Mouse (Mus musculus): ENCODE data around the gene Gtpbp3. TPM values are rescaled to one million over a fixed set of nuclear protein-coding genes. Genes with fewer than 3 reads are reported as not detected.

Gene Gtpbp3
- polyA plus RNA-seq (2014; fragmentation: Illumina TruSeq; extraction: RNeasy Lipid Tissue Mini Kit (QIAGEN cat#74804); ENCODE audit: low read depth, low replicate concordance) = 20.3 TPM

DNA sequence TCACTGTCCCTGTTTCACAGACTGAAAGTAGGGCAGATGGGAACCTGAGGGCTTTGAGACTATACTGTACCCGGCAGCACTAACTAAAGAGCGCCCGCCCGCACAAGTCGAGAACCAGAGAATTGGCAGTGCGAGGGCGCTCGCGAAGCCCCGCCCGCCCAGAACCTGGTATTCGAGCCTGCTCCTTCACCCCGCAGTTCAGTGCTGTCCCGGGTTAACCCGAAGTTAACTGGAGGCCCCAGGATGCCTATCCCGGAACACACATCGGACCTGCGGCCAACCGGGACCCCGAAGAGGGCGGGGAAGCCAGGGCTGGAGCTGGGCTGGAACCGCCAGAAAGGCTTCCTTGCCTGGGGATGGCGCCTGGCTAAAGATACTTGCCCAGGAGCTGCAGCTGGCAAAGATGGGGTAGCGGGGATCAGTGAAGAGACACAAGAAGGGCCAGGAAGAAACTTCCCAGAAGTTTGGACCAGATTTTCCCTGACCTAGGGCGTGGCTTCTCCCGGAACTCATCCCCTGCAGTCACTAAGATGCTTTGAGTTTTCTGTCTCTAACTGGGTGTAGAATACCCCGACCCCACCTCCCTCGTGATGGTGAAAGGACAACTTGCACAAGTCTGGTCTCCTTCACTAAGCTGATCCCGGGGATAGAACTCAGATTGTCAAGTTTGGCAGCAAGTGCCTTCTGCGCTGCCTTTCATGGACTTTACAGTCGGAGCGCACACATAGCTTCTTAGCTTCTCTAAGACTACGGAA, at the start of gene Gtpbp3:
Gene Gtpbp3, plus strand, starts transcription at position 413 of the 755 bp plus-strand sequence.

DNA sequence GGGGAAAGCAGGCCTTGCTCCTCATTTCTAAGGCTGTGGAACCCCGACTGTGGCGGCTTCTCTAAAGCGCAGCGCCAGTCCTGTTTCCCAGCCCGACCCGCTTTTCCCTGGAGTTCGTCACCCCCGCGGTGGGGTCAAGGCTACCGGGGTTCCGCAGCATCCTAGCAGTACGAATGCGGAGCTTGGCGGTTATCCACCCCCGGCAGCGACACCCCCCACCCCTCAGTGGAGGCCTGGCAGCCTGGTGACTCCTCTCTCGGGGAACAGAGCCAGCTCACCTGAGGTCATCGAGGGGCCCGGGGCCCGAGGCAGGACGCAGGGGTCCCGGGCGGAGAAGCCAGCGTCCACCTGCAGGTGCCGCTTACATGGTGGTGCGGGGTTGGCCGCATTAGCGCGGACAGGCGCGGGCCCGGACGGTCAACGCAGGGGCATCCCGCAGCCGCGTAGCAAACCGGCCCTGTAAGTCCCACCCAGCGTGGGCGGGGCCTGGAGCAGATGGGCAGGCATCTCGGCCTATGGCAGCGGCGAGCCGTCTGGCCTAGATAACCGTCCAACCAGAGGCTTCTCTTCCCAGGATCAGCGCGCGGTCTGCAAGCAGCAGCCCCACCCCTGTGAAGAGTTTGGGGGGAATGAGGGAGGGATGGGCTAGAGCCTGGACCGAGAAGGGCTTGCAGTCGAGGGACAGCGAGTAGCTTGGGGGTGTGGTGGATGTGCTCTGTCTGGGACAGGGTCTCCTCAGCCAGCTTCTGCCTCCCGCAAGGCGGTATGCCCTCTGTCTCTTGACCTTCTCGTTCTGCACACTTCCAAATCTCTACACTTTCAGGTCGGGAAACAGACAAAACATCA, 24.5 kb upstream of the Gtpbp3 start, which contains the start of gene Abhd8:
Gene Abhd8, minus strand, starts transcription at position 468 of the 846 bp plus-strand sequence.

DNA sequence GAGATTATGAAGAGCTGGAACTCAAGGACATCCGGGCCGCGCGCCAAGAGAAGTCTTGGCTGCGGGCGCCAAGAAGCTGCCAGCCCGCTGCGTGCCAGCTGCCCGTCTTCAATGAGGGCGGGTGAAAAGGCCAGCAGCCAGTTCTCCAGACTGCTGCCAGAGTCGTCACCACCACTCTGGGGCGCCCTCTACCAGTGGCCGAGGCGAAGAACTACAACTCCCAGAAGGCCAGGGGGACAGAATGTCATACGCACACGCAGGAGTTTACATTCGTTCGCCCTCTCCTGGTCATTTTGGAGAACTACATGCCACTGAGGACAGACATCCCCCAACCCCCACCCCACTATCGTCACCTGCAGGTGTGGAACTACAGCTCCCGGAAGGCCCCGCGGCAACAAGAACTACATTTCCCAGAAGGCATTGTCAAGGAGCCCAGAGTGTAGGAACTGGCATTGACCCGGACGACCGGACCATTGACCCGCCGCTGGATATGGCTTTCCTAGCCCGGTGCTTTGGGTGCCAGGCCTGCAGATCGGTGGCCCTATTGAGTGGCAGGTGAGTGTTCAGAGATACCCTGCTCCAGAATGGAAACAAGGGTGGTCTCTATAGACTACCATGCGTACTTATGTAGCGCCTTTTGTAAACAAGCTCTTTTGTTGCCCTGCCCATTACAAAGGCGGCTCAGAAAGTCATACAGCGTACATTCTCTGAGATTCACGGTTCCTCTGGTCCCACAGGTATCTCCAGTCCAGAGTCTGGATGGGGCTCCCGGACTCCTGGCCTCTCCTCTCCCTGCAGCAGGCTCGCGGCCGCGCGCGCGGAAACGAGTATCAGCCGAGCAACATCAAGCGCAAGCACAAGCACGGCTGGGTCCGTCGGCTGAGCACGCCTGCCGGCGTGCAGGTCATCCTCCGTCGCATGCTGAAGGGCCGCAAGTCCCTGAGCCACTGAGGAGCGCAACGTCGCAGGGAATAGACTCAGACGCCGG, 23.1 kb upstream of the Gtpbp3 start, which contains the start of gene Mrpl34:
Gene Mrpl34, plus strand, starts transcription at position 447 of the 988 bp plus-strand sequence.

DNA sequence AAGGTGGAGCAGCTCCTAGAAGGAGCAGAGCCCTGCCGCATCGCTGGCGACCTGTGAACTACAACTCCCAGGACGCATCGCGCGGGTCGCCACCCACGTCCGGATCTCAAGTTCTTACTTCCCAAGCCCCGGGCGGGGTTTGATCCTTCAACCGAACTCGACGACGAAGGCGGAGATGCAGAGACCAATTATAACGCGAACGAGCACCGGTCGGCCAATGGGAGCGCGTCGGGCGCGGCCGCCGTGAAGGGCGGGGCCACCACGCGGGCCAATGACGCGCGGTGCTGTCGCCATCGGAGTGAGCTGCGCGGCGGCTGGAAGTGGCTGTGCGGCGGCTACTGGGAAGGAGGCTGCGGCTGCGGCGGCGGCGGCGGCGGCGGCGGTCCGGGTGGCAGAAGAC, 19.0 kb upstream of the Gtpbp3 start, which contains the start of gene Dda1:
Gene Dda1, plus strand, starts transcription at position 284 of the 400 bp plus-strand sequence.

DNA sequence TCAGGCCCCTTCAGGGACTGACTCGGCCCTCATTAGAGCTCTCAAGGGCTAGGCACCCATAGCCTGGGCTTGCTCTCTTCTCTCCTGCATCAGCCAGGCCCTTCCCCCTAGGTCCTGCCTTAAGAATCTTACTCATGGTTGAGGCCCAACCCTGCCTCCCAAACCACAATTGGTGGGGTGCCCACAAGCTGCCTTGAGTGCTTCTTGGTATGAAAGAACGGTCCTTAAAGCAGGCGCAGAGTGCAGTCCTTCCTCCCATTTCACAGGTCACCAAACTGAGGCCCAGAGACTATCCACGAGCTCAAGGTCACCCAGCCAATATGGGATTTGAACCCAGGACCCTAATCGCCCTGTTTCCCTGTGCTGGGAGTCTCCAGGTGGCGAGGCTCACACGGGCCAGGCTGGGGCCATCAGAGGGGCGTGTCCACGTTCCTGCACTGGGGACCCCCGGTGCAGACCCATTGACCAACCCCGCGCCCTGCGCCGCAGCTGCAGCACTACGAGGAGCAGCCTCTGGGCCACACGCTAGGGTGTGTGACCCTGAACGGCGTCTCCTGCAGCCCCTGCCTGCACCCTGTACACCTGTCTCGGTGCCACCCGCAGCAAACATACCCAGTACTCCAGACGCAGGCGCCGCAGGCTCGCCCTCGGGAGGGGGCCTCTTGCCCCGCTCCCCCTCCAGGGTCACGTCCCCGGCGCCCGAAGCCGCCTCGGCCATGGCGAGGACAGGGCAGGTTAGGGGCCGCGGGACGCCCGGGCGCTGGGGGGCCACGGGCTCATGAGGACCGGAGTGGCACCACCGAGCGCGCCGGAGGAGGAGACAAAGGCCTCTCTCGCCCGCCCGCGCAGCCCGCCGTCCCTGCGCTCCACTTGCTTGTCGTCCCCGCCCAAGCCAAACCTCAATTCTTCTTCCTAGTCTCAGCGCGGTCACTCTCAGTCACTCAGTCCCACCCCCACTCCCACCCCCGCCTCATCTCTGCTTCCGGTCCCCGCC, 2.5 kb upstream of the Gtpbp3 start, which contains the start of gene Ano8:
Gene Ano8, minus strand, starts transcription at position 822 of the 994 bp plus-strand sequence.

DNA sequence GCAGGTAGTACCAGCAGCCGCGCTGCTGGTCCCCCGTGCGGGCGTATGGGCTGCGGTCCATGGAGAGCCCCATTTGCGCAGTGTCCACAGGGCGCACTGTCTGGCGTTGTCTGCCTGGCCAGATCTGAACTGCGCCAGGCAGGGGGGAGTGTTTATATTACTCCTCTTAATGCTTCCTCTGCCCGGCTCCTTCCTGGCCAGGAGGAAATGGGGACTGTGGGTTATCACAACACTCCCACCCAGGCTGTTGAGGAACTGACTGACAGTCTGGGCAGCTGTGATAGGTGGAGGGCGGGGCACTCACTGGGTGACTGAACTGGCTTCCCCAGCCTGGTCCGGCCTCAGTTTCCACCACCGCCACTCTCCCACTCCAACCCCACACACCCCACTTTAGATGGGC, 23.7 kb downstream of the Gtpbp3 start, which contains the start of gene Plvap:
Gene Plvap, minus strand, starts transcription at position 109 of the 400 bp plus-strand sequence.

DNA sequence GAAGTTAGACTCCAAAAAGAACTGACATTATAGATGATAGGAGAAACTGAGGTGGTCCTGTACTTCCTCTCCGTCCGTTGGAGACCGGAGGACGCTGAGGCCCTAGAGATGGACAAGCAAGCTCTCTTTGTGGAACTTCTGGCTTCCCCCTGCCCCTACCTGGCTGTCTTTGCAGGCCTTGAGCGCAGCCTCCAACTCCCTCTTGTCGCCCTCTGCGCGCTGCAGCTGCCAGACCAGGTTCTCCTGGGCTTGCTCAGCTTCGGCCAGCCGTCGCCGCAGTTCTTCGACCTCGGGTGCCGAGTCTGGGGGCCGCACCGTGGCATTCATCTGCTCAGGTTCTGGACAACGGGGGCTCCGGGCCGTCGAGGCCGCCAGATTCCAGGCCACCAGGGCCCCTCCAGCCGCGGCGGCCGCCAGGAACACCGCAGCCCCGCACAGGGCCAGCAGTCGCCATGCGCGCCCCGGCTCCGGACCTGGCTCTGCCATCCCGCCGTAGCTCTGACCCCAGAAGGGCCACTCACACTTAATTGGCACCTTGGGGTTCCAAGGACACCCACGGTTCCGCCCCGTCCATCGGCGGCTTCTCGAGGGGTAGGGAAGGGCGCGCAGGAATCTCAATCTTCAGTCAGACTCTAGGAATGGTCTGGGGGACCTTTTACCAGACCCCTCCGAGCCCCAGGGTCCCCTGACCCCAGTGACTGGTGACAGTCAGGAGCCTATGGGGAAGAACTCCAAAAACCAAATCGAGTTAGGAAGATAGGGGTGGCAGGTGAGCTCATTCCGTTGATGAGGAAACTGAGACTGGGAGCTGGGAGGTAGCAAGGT, 37.5 kb downstream of the Gtpbp3 start, which contains the start of gene Ccdc194:
Gene Ccdc194, minus strand, starts transcription at position 486 of the 825 bp plus-strand sequence.

DNA sequence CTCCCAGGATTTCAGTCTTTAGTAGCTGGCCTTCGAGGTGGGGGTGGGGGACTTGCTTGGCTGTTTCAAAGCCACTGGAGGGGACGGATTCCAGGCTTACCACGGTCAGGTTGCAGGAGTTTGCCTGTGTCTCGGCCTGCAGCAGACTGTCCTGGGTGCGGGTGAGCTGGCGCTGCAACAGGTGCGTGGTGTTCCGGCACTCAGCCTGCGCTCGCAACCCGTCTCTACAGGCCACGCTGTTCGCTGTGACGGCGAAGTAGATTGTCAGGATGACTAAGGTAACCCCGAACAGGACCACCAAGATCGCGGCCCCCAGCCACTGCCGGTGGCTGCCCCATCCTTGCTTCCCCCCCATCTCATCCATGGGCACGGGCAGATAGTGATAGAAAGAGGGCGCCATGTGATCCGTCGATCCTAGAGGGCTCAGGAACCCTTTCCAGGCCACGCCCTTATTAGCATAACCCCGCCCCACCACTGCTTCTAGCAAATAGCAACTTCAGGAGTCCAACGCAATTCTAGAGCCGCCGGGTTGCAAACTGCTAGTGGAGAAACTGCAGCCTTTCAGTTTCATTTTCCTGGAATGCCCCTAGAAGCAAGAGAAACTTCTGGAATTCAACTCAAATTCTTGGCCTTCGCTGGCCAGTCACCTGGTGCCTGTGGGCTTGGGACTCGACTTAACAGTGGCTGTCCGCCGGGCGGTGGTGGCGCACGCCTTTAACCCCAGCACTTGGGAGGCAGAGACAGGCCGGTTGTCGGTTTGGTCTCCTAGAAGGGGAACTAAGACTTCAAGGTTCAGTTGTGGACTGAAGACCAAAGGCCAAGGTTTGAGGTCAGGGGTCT, 49.3 kb downstream of the Gtpbp3 start, which contains the start of gene Bst2:
Gene Bst2, minus strand, starts transcription at position 429 of the 840 bp plus-strand sequence.

DNA sequence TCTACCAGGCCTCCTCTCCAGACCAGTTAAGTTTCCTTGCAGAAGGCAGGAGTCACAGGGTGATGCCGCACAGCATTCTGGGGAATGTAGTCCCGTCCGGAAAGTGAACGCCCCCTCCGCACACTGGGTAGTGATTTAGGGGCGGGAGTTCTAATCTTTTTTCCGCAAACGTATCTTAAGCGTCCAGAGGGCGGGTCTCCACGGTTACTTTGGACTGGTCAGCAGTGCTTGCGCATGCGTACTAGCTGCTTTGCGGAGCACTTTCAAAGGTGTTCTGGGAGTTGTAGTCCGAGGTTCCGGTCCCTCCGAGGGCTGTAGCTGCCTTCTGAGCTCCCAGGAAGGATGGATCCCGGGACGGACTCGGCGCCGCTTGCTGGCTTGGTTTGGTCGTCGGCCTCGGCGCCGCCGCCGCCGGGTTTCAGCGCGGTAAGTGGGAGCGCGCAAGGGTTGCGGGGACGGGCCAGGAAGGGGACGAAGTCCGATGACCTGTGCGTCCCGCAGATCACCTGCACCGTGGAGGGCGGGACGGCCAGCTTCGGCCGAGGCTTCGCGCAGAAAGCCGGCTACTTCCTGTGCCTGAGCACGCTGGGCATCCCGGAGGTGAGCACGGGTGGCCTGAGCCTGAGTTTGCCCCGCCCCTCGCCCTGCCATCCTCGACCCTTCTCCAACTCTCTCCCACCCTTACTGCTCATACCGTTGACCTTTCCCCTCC, 54.9 kb downstream of the Gtpbp3 start, which contains the start of gene Mvb12a:
Gene Mvb12a, plus strand, starts transcription at position 291 of the 712 bp plus-strand sequence.

Other genes with a start within 250 kb of the Gtpbp3 start
- gene Myo9b, start 215.4 kb upstream of the Gtpbp3 start, polyA plus RNA-seq (2014; fragmentation: Illumina TruSeq; extraction: RNeasy Lipid Tissue Mini Kit (QIAGEN cat#74804); ENCODE audit: low read depth, low replicate concordance) = 24.4 TPM
- 27.6 TPM for gene Haus8, start 215.2 kb upstream of the Gtpbp3 start, polyA plus RNA-seq (2014; fragmentation: Illumina TruSeq; extraction: RNeasy Lipid Tissue Mini Kit (QIAGEN cat#74804); ENCODE audit: low read depth, low replicate concordance)
- 174 TPM for gene Use1, start 121.3 kb upstream of the Gtpbp3 start, polyA plus RNA-seq (2014; fragmentation: Illumina TruSeq; extraction: RNeasy Lipid Tissue Mini Kit (QIAGEN cat#74804); ENCODE audit: low read depth, low replicate concordance)
- gene Ocel1, start 116.8 kb upstream of the Gtpbp3 start, polyA plus RNA-seq (2014; fragmentation: Illumina TruSeq; extraction: RNeasy Lipid Tissue Mini Kit (QIAGEN cat#74804); ENCODE audit: low read depth, low replicate concordance) = 9.2 TPM
- 35.0 TPM for gene Nr2f6, start 106.1 kb upstream of the Gtpbp3 start, polyA plus RNA-seq (2014; fragmentation: Illumina TruSeq; extraction: RNeasy Lipid Tissue Mini Kit (QIAGEN cat#74804); ENCODE audit: low read depth, low replicate concordance)
- gene Ushbp1, start 92.3 kb upstream of the Gtpbp3 start, polyA plus RNA-seq (2014; fragmentation: Illumina TruSeq; extraction: RNeasy Lipid Tissue Mini Kit (QIAGEN cat#74804); ENCODE audit: low read depth, low replicate concordance) = 54.2 TPM
- gene Babam1, start 91.2 kb upstream of the Gtpbp3 start, polyA plus RNA-seq (2014; fragmentation: Illumina TruSeq; extraction: RNeasy Lipid Tissue Mini Kit (QIAGEN cat#74804); ENCODE audit: low read depth, low replicate concordance) = 74.7 TPM
- gene Ankle1, start 82.1 kb upstream of the Gtpbp3 start, polyA plus RNA-seq (2014; fragmentation: Illumina TruSeq; extraction: RNeasy Lipid Tissue Mini Kit (QIAGEN cat#74804); ENCODE audit: low read depth, low replicate concordance) = not detected
- gene Abhd8, start 24.4 kb upstream of the Gtpbp3 start, polyA plus RNA-seq (2014; fragmentation: Illumina TruSeq; extraction: RNeasy Lipid Tissue Mini Kit (QIAGEN cat#74804); ENCODE audit: low read depth, low replicate concordance) = 21.8 TPM
- gene Mrpl34, start 23.1 kb upstream of the Gtpbp3 start, polyA plus RNA-seq (2014; fragmentation: Illumina TruSeq; extraction: RNeasy Lipid Tissue Mini Kit (QIAGEN cat#74804); ENCODE audit: low read depth, low replicate concordance) = 132 TPM
- 38.0 TPM for gene Dda1, start 18.9 kb upstream of the Gtpbp3 start, polyA plus RNA-seq (2014; fragmentation: Illumina TruSeq; extraction: RNeasy Lipid Tissue Mini Kit (QIAGEN cat#74804); ENCODE audit: low read depth, low replicate concordance)
- 12.2 TPM for gene Ano8, start 2.1 kb upstream of the Gtpbp3 start, polyA plus RNA-seq (2014; fragmentation: Illumina TruSeq; extraction: RNeasy Lipid Tissue Mini Kit (QIAGEN cat#74804); ENCODE audit: low read depth, low replicate concordance)
- gene Plvap, start 23.6 kb downstream of the Gtpbp3 start, polyA plus RNA-seq (2014; fragmentation: Illumina TruSeq; extraction: RNeasy Lipid Tissue Mini Kit (QIAGEN cat#74804); ENCODE audit: low read depth, low replicate concordance) = 17.7 TPM
- gene Ccdc194, start 37.6 kb downstream of the Gtpbp3 start, polyA plus RNA-seq (2014; fragmentation: Illumina TruSeq; extraction: RNeasy Lipid Tissue Mini Kit (QIAGEN cat#74804); ENCODE audit: low read depth, low replicate concordance) = not detected
- gene Bst2, start 49.4 kb downstream of the Gtpbp3 start, polyA plus RNA-seq (2014; fragmentation: Illumina TruSeq; extraction: RNeasy Lipid Tissue Mini Kit (QIAGEN cat#74804); ENCODE audit: low read depth, low replicate concordance) = 48.9 TPM
- gene Mvb12a, start 54.8 kb downstream of the Gtpbp3 start, polyA plus RNA-seq (2014; fragmentation: Illumina TruSeq; extraction: RNeasy Lipid Tissue Mini Kit (QIAGEN cat#74804); ENCODE audit: low read depth, low replicate concordance) = 36.1 TPM
- gene Tmem221, start 70.8 kb downstream of the Gtpbp3 start, polyA plus RNA-seq (2014; fragmentation: Illumina TruSeq; extraction: RNeasy Lipid Tissue Mini Kit (QIAGEN cat#74804); ENCODE audit: low read depth, low replicate concordance) = not detected
- not detected for gene Nxnl1, start 78.5 kb downstream of the Gtpbp3 start, polyA plus RNA-seq (2014; fragmentation: Illumina TruSeq; extraction: RNeasy Lipid Tissue Mini Kit (QIAGEN cat#74804); ENCODE audit: low read depth, low replicate concordance)
- gene Slc27a1, start 80.8 kb downstream of the Gtpbp3 start, polyA plus RNA-seq (2014; fragmentation: Illumina TruSeq; extraction: RNeasy Lipid Tissue Mini Kit (QIAGEN cat#74804); ENCODE audit: low read depth, low replicate concordance) = 190 TPM
- gene Pgls, start 104.1 kb downstream of the Gtpbp3 start, polyA plus RNA-seq (2014; fragmentation: Illumina TruSeq; extraction: RNeasy Lipid Tissue Mini Kit (QIAGEN cat#74804); ENCODE audit: low read depth, low replicate concordance) = 63.1 TPM
- 1.8 TPM for gene Fam129c, start 109.5 kb downstream of the Gtpbp3 start, polyA plus RNA-seq (2014; fragmentation: Illumina TruSeq; extraction: RNeasy Lipid Tissue Mini Kit (QIAGEN cat#74804); ENCODE audit: low read depth, low replicate concordance)
- 40.4 TPM for gene Colgalt1, start 122.9 kb downstream of the Gtpbp3 start, polyA plus RNA-seq (2014; fragmentation: Illumina TruSeq; extraction: RNeasy Lipid Tissue Mini Kit (QIAGEN cat#74804); ENCODE audit: low read depth, low replicate concordance)
- gene Unc13a, start 183.7 kb downstream of the Gtpbp3 start, polyA plus RNA-seq (2014; fragmentation: Illumina TruSeq; extraction: RNeasy Lipid Tissue Mini Kit (QIAGEN cat#74804); ENCODE audit: low read depth, low replicate concordance) = 0.81 TPM
- 12.1 TPM for gene Jak3, start 188.2 kb downstream of the Gtpbp3 start, polyA plus RNA-seq (2014; fragmentation: Illumina TruSeq; extraction: RNeasy Lipid Tissue Mini Kit (QIAGEN cat#74804); ENCODE audit: low read depth, low replicate concordance)
- gene Insl3, start 201.1 kb downstream of the Gtpbp3 start, polyA plus RNA-seq (2014; fragmentation: Illumina TruSeq; extraction: RNeasy Lipid Tissue Mini Kit (QIAGEN cat#74804); ENCODE audit: low read depth, low replicate concordance) = 1.6 TPM
- 6.6 TPM for gene B3gnt3, start 213.7 kb downstream of the Gtpbp3 start, polyA plus RNA-seq (2014; fragmentation: Illumina TruSeq; extraction: RNeasy Lipid Tissue Mini Kit (QIAGEN cat#74804); ENCODE audit: low read depth, low replicate concordance)
- gene Fcho1, start 237.6 kb downstream of the Gtpbp3 start, polyA plus RNA-seq (2014; fragmentation: Illumina TruSeq; extraction: RNeasy Lipid Tissue Mini Kit (QIAGEN cat#74804); ENCODE audit: low read depth, low replicate concordance) = 0.99 TPM

Data from heart, adult 10 weeks (tissue).